Mouse (Mus musculus) lung, embryonic 14.5 days (tissue): ENCODE results near the gene Fat4. TPM values are rescaled to one million over a fixed set of nuclear protein-coding genes. Genes with fewer than 3 reads are reported as not detected.

ENCODE experiments used
- ATAC-seq: fragments of 200-750 bp; cut with Nextera tagmentation; 2 replicates; pipeline ENCODE4 v1.8.0; 2017; ENCODE audit warnings: mild to moderate bottlenecking, moderate TSS enrichment, moderate library complexity; ENCODE audit not compliant: insufficient read depth
- DNase-seq: peaks from one replicate; pipeline ENCODE4 v3.0.0-alpha.2; 2015
- H3K27ac ChIP-seq: fragments of 300-500 bp; sonication (generic); 2 replicates; pipeline ENCODE4 v1.5.1; 2014; ENCODE audit warnings: low read depth, mild to moderate bottlenecking, moderate library complexity
- H3K27me3 ChIP-seq: fragments of 300-500 bp; sonication (generic); 2 replicates; pipeline ENCODE4 v1.6.1; 2014; ENCODE audit warnings: low read length, control low read depth; ENCODE audit not compliant: insufficient read depth
- H3K36me3 ChIP-seq: fragments of 300-500 bp; sonication (generic); 2 replicates; pipeline ENCODE4 v1.6.1; 2014; ENCODE audit warnings: control low read depth; ENCODE audit not compliant: insufficient read depth
- H3K4me1 ChIP-seq: fragments of 300-500 bp; sonication (generic); 2 replicates; pipeline ENCODE4 v1.6.1; 2014; ENCODE audit warnings: antibody characterized with exemption, control low read depth; ENCODE audit not compliant: insufficient read depth
- H3K4me2 ChIP-seq: fragments of 300-500 bp; sonication (generic); 2 replicates; pipeline ENCODE4 v1.6.1; 2014; ENCODE audit warnings: mild to moderate bottlenecking
- H3K4me3 ChIP-seq: fragments of 300-500 bp; sonication (generic); 2 replicates; pipeline ENCODE4 v1.5.1; 2014; ENCODE audit warnings: low read depth, low read length
- H3K9ac ChIP-seq: fragments of 300-500 bp; sonication (generic); 2 replicates; pipeline ENCODE4 v1.6.1; 2014
- H3K9me3 ChIP-seq: fragments of 300-500 bp; sonication (generic); 2 replicates; pipeline ENCODE4 v1.6.1; 2016; ENCODE audit warnings: low read depth, low read length, control low read depth
- CTCF ChIP-seq: IDR thresholded peaks from 2 replicates; pipeline ENCODE4 v1.5.1; 2016; ENCODE audit warnings: antibody characterized with exemption, low read depth
- WGBS: fragments of 180-500 bp; shearing (Covaris S2); extraction: QIAGEN DNeasy Blood & Tissue Kit; methylation state at CpG from one replicate; pipeline ENCODE4 v1.1.7; 2014; 5-methylcytosine and 5-hydroxymethylcytosine counted together
- polyA plus RNA-seq: library from polyadenylated mRNA; unstranded; fragments of >200 nt; fragmentation: Nextera tagmentation; extraction: Ambion mirVana; gene quantifications from 2 replicates; pipeline ENCODE4 v1.2.1, GENCODE M21; 2014

The Fat4 gene
- 9.3 and 9.7 TPM in 2 replicates for polyA plus RNA-seq

GRCm38 (mm10) chr3:38886890-38887355, at the start of gene Fat4:
Gene Fat4 (plus strand): TSS chr3:38886940.
- Histone ChIP-seq H3K4me1 (peaks cover 14% of the 10 kb centered on the region), H3K36me3 (peaks cover 28% of the 10 kb centered on the region), H3K27ac (peak within 1 kb of the TSS; percentile 96), H3K27me3 (no peaks in the 10 kb centered on the region; the same call in 1 of the 2 replicates), H3K4me2 (peak within 1 kb of the TSS; percentile 96), H3K9ac (peak within 1 kb of the TSS; percentile 68), H3K9me3 (no peaks in the 10 kb centered on the region), H3K4me3 (peak within 1 kb of the TSS; percentile 79)
- no peak for ATAC-seq
- peak; percentile 29 for DNase-seq
- under 1% methylated on average over 29 of the region's 29 CpGs for WGBS
- TF ChIP-seq CTCF: no peak

- ATAC-seq (peak; percentile 75; the same call in 1 of the 2 replicates), DNase-seq (peak; percentile 48)
- TF ChIP-seq CTCF: no peak
- no peaks in the 10 kb centered on the region for H3K36me3 ChIP-seq
- H3K27me3 ChIP-seq: no peaks in the 10 kb centered on the region
- H3K27ac ChIP-seq: no peak overlapping the region
- 36% methylated on average over 2 of the region's 2 CpGs for WGBS
- no peak overlapping the region for H3K9ac ChIP-seq
- H3K9me3 ChIP-seq: no peaks in the 10 kb centered on the region; the same call in 1 of the 2 replicates
- no peak overlapping the region for H3K4me2 ChIP-seq
- H3K4me3 ChIP-seq: no peak overlapping the region
- no peaks in the 10 kb centered on the region for H3K4me1 ChIP-seq
Measured at GRCm38 (mm10) chr3:38839438-38839837, 47.3 kb upstream of the Fat4 start.

- no peaks in the 10 kb centered on the region for H3K36me3 ChIP-seq
- no peak overlapping the region for H3K4me3 ChIP-seq
- H3K4me1 ChIP-seq: 0 out of 2 replicates have a peak, but pooled peaks cover 5% of the 10 kb centered on the region
- H3K4me2 ChIP-seq: no peak overlapping the region
- no peaks in the 10 kb centered on the region; the same call in 1 of the 2 replicates for H3K9me3 ChIP-seq
- DNase-seq (no peak), ATAC-seq (no peak)
- no peak for TF ChIP-seq CTCF
- no peaks in the 10 kb centered on the region for H3K27me3 ChIP-seq
- H3K27ac ChIP-seq: no peak overlapping the region
- 82% methylated on average over 7 of the region's 7 CpGs for WGBS
- no peak overlapping the region for H3K9ac ChIP-seq
Measured at GRCm38 (mm10) chr3:38843000-38843538, 43.7 kb upstream of the Fat4 start.

- Histone ChIP-seq H3K27ac (no peak overlapping the region), H3K36me3 (no peaks in the 10 kb centered on the region), H3K4me1 (0 out of 2 replicates have a peak, but pooled peaks cover 5% of the 10 kb centered on the region), H3K4me2 (no peak overlapping the region), H3K9ac (no peak overlapping the region), H3K27me3 (no peaks in the 10 kb centered on the region), H3K9me3 (no peaks in the 10 kb centered on the region; the same call in 1 of the 2 replicates), H3K4me3 (no peak overlapping the region)
- peak; percentile 36 for DNase-seq
- ATAC-seq: 0 out of 2 replicates have a peak, but pooled peaks have one; percentile 47
- peak; percentile 56 for TF ChIP-seq CTCF
- 22% methylated on average over 11 of the region's 11 CpGs for WGBS
Measured at GRCm38 (mm10) chr3:38846602-38847382, 39.9 kb upstream of the Fat4 start.

GRCm38 (mm10) chr3:38849077-38849476, 37.7 kb upstream of the Fat4 start:
- Histone ChIP-seq H3K36me3 (no peaks in the 10 kb centered on the region), H3K27me3 (no peaks in the 10 kb centered on the region), H3K27ac (no peak overlapping the region), H3K4me1 (0 out of 2 replicates have a peak, but pooled peaks cover 5% of the 10 kb centered on the region), H3K4me3 (no peak overlapping the region), H3K4me2 (no peak overlapping the region), H3K9ac (no peak overlapping the region), H3K9me3 (no peaks in the 10 kb centered on the region)
- DNase-seq (no peak), ATAC-seq (no peak)
- TF ChIP-seq CTCF: no peak
- WGBS: 71% methylated on average over 3 of the region's 3 CpGs

GRCm38 (mm10) chr3:38849536-38849935, 37.2 kb upstream of the Fat4 start:
- Histone ChIP-seq H3K36me3 (no peaks in the 10 kb centered on the region), H3K27me3 (no peaks in the 10 kb centered on the region), H3K9me3 (no peaks in the 10 kb centered on the region), H3K4me1 (0 out of 2 replicates have a peak, but pooled peaks cover 5% of the 10 kb centered on the region), H3K27ac (no peak overlapping the region), H3K9ac (no peak overlapping the region), H3K4me3 (no peak overlapping the region), H3K4me2 (no peak overlapping the region)
- TF ChIP-seq CTCF: peak; percentile 77
- 0 out of 2 replicates have a peak, but pooled peaks have one; percentile 44 for ATAC-seq
- 14% methylated on average over 6 of the region's 6 CpGs for WGBS
- DNase-seq: peak; percentile 92

- no peak for ATAC-seq
- TF ChIP-seq CTCF: peak; percentile 48
- no peaks in the 10 kb centered on the region for H3K36me3 ChIP-seq
- no peaks in the 10 kb centered on the region for H3K9me3 ChIP-seq
- DNase-seq: peak; percentile 54
- H3K9ac ChIP-seq: no peak overlapping the region
- H3K4me3 ChIP-seq: no peak overlapping the region
- H3K4me2 ChIP-seq: no peak overlapping the region
- WGBS: 17% methylated on average over 3 of the region's 3 CpGs
- H3K27me3 ChIP-seq: no peaks in the 10 kb centered on the region
- H3K27ac ChIP-seq: no peak overlapping the region
- no peaks in the 10 kb centered on the region for H3K4me1 ChIP-seq
Measured at GRCm38 (mm10) chr3:38853650-38854049, 33.1 kb upstream of the Fat4 start.
